Mouse (Mus musculus) heart, adult 2 months (tissue): ENCODE data around the gene Cbln3. TPM values are rescaled to one million over a fixed set of nuclear protein-coding genes. Genes with fewer than 3 reads are reported as not detected.
A peak's percentile ranks its signal among the peaks of the same experiment; 100 is the strongest.

Experiments
- DNase-seq, 2 experiments: peaks; one replicate each; pipeline ENCODE4 v3.0.0; 2021
- H3K27ac ChIP-seq: fragments of 200-600 bp; 2 replicates; pipeline ENCODE4 v1.8.1; 2022
- H3K27me3 ChIP-seq: fragments of 200-500 bp; 2 replicates; pipeline ENCODE4 v1.6.1; 2012; ENCODE audit warnings: mild to moderate bottlenecking, low read length, inconsistent platforms, mixed read lengths; ENCODE audit not compliant: control insufficient read depth, insufficient read depth
- H3K36me3 ChIP-seq: fragments of 200-500 bp; 2 replicates; pipeline ENCODE4 v1.6.1; 2012; ENCODE audit warnings: low read length, inconsistent platforms; ENCODE audit not compliant: control insufficient read depth, insufficient read depth
- H3K4me1 ChIP-seq: fragments of 200-500 bp; 2 replicates; pipeline ENCODE4 v1.6.1; 2011; ENCODE audit warnings: low read length; ENCODE audit not compliant: control insufficient read depth, insufficient read depth
- H3K4me3 ChIP-seq: fragments of 200-600 bp; 2 replicates; pipeline ENCODE4 v1.8.1; 2022
- H3K79me2 ChIP-seq: fragments of 200-500 bp; replicated peaks from 2 replicates; pipeline ENCODE4 v1.6.1; 2012; ENCODE audit warnings: mild to moderate bottlenecking, inconsistent platforms, low read length, moderate library complexity, mixed read lengths; ENCODE audit not compliant: control insufficient read depth, insufficient read depth
- H3K9ac ChIP-seq: fragments of 200-500 bp; 2 replicates; pipeline ENCODE4 v1.6.1; 2012; ENCODE audit warnings: low read depth, mild to moderate bottlenecking, control low read depth, inconsistent platforms, low read length, mixed read lengths
- CTCF ChIP-seq: fragments of 200-600 bp; IDR thresholded peaks from 2 replicates; pipeline ENCODE4 v1.8.1; 2022; ENCODE audit warnings: antibody characterized with exemption, mild to moderate bottlenecking, moderate library complexity
- EP300 ChIP-seq: fragments of 200-500 bp; IDR thresholded peaks from 2 replicates; pipeline ENCODE4 v1.6.1; 2011; ENCODE audit warnings: low read depth, low read length, control low read depth; ENCODE audit not compliant: insufficient read depth
- POLR2A ChIP-seq: fragments of 200-500 bp; IDR thresholded peaks from 2 replicates; pipeline ENCODE4 v1.6.1; 2011; ENCODE audit warnings: mild to moderate bottlenecking, low read depth, low read length, control low read depth; ENCODE audit not compliant: insufficient read depth
- WGBS: fragments of 180-500 bp; shearing (Covaris S2); methylation state at CpG from one replicate; pipeline ENCODE4 v1.1.7; 2018; 5-methylcytosine and 5-hydroxymethylcytosine counted together
- intact Hi-C: fragments of 180-260 bp; cut with DNase I; formaldehyde crosslinking; loops from one replicate; pipeline ENCODE4 v1.15.1; 2025
- polyA plus RNA-seq: library from polyadenylated mRNA; depleted of rRNA; stranded (reverse); fragments of >200 nt; gene quantifications from 2 replicates; pipeline ENCODE4 v1.2.3, GENCODE M21; 2012
- total RNA-seq, 2 experiments: library from RNA; stranded (reverse); gene quantifications; 2 replicates each; pipeline ENCODE4 v1.2.3; 2021

Cbln3 gene
- total and polyA plus RNA-seq, 3 experiments = 0.06 to 0.18 TPM; not detected in 1

GRCm38 (mm10) chr14:55918240-55919082, 34.3 kb upstream of the Cbln3 start:
- Histone ChIP-seq H3K4me3 (no peak overlapping the region), H3K79me2 (no peaks in the 10 kb centered on the region), H3K27me3 (no peaks in the 10 kb centered on the region), H3K9ac (no peak overlapping the region), H3K36me3 (no peaks in the 10 kb centered on the region), H3K4me1 (no peaks in the 10 kb centered on the region), H3K27ac (no peak overlapping the region)
- peak; percentile 49 to 59 for DNase-seq
- intact Hi-C loops = loop anchor here (1.0 to 5.0 kb wide), 3 partner anchors 44 to 136 kb away; partner anchors contain the start of gene Adcy4
- no peak for TF ChIP-seq EP300
- peak; percentile 94 for TF ChIP-seq CTCF
- 34% methylated on average over 14 of the region's 14 CpGs for WGBS

GRCm38 (mm10) chr14:55913406-55913805, 29.2 kb upstream of the Cbln3 start:
- TF ChIP-seq POLR2A = no peak
- TF ChIP-seq EP300 = no peak
- no peak for TF ChIP-seq CTCF
- Histone ChIP-seq H3K27me3 (no peaks in the 10 kb centered on the region), H3K27ac (no peak overlapping the region), H3K9ac (no peak overlapping the region), H3K36me3 (no peaks in the 10 kb centered on the region), H3K4me3 (no peak overlapping the region), H3K4me1 (no peaks in the 10 kb centered on the region), H3K79me2 (no peaks in the 10 kb centered on the region)
- no peak for DNase-seq
- 44% methylated on average over 4 of the region's 4 CpGs for WGBS
- intact Hi-C loops = no loop called here

- peak; percentile 45 for TF ChIP-seq CTCF
- no peak for TF ChIP-seq POLR2A
- no peak for TF ChIP-seq EP300
- 10% methylated on average over 1 of the region's 1 CpGs for WGBS
- H3K27ac ChIP-seq = no peak overlapping the region
- no peaks in the 10 kb centered on the region for H3K27me3 ChIP-seq
- no peak overlapping the region for H3K4me3 ChIP-seq
- no peak overlapping the region for H3K9ac ChIP-seq
- intact Hi-C loops = no loop called here
- no peaks in the 10 kb centered on the region for H3K79me2 ChIP-seq
- no peaks in the 10 kb centered on the region for H3K4me1 ChIP-seq
- no peak for DNase-seq
- H3K36me3 ChIP-seq = no peaks in the 10 kb centered on the region
These were observed 21.3 kb upstream of the Cbln3 start for GRCm38 (mm10) chr14:55905518-55905917.

GRCm38 (mm10) chr14:55900414-55900755, 16.2 kb upstream of the Cbln3 start:
- H3K9ac ChIP-seq = peak overlapping the region; percentile 87
- H3K36me3 ChIP-seq = no peaks in the 10 kb centered on the region
- no peak for DNase-seq
- H3K4me1 ChIP-seq = peaks cover 1% of the 10 kb centered on the region; the same call in 1 of the 2 replicates
- peak; percentile 1; the same call in 1 of the 2 replicates for TF ChIP-seq POLR2A
- no peak for TF ChIP-seq CTCF
- TF ChIP-seq EP300 = no peak
- intact Hi-C loops = no loop called here
- no peaks in the 10 kb centered on the region for H3K27me3 ChIP-seq
- peak overlapping the region; percentile 89 for H3K27ac ChIP-seq
- peak overlapping the region; percentile 62 for H3K4me3 ChIP-seq
- WGBS = 5% methylated on average over 12 of the region's 12 CpGs
- no peaks in the 10 kb centered on the region for H3K79me2 ChIP-seq

- peak; percentile 87 for TF ChIP-seq POLR2A
- no peak for TF ChIP-seq CTCF
- TF ChIP-seq EP300 = peak; percentile 52; the same call in 1 of the 2 replicates
- H3K9ac ChIP-seq = peak within 1 kb of the TSS; percentile 87
- no peaks in the 10 kb centered on the region for H3K36me3 ChIP-seq
- no peaks in the 10 kb centered on the region for H3K79me2 ChIP-seq
- intact Hi-C loops = no loop called here
- WGBS = 2% methylated on average over 39 of the region's 39 CpGs
- DNase-seq = peak; percentile 82 to 87
- H3K4me3 ChIP-seq = peak within 1 kb of the TSS; percentile 62
- H3K27ac ChIP-seq = peak within 1 kb of the TSS; percentile 89
- H3K27me3 ChIP-seq = no peaks in the 10 kb centered on the region
- H3K4me1 ChIP-seq = peaks cover 1% of the 10 kb centered on the region; the same call in 1 of the 2 replicates
These were observed 15.7 kb upstream of the Cbln3 start, which contains the start of gene Sdr39u1 for GRCm38 (mm10) chr14:55899701-55900413. Sdr39u1 (minus strand) TSS chr14:55900293.

GRCm38 (mm10) chr14:55898947-55899346, 14.8 kb upstream of the Cbln3 start:
- H3K9ac ChIP-seq = no peak overlapping the region
- intact Hi-C loops = no loop called here
- no peak overlapping the region for H3K4me3 ChIP-seq
- H3K36me3 ChIP-seq = no peaks in the 10 kb centered on the region
- TF ChIP-seq EP300 (no peak), POLR2A (0 out of 2 replicates have a peak, but pooled peaks have one; percentile 28), CTCF (no peak)
- no peaks in the 10 kb centered on the region for H3K79me2 ChIP-seq
- no peak overlapping the region; the same call in 1 of the 2 replicates for H3K27ac ChIP-seq
- no peaks in the 10 kb centered on the region for H3K27me3 ChIP-seq
- peaks cover 1% of the 10 kb centered on the region; the same call in 1 of the 2 replicates for H3K4me1 ChIP-seq
- 90% methylated on average over 7 of the region's 7 CpGs for WGBS
- DNase-seq = no peak
